Mouse (Mus musculus): ENCODE results near the gene Mea1. TPM values are rescaled to one million over a fixed set of nuclear protein-coding genes. Genes with fewer than 3 reads are reported as not detected.

Gene Mea1
- polyA plus RNA-seq, 1 experiment from 2014 or later, result 133 TPM

GRCm38 (mm10) chr17:46699245-46699644 lies 20.7 kb downstream of the Mea1 start:
- no peak overlapping the region for H3K27ac ChIP-seq
- H3K4me1 ChIP-seq (replicated peaks), result peaks cover 34% of the 10 kb centered on the region
- no peak overlapping the region for H3K4me3 ChIP-seq (replicated peaks)
- WGBS, result 43% methylated on average over 5 of the region's 5 CpGs
- no peaks in the 10 kb centered on the region for H3K9me3 ChIP-seq
- no peak overlapping the region for H3K4me2 ChIP-seq (replicated peaks)
- ATAC-seq, result peak; percentile 58; the same call in 1 of the 2 replicates
- no peaks in the 10 kb centered on the region for H3K27me3 ChIP-seq (replicated peaks)
- H3K36me3 ChIP-seq, result peaks cover 5% of the 10 kb centered on the region; the same call in 1 of the 2 replicates
- no peak overlapping the region for H3K9ac ChIP-seq

GRCm38 (mm10) chr17:46699912-46700311 lies 21.3 kb downstream of the Mea1 start:
- no peaks in the 10 kb centered on the region for H3K27me3 ChIP-seq (replicated peaks)
- H3K36me3 ChIP-seq, result peaks cover 5% of the 10 kb centered on the region; the same call in 1 of the 2 replicates
- no peaks in the 10 kb centered on the region for H3K9me3 ChIP-seq
- 80% methylated on average over 3 of the region's 3 CpGs for WGBS
- no peak for ATAC-seq
- H3K4me3 ChIP-seq (replicated peaks), result no peak overlapping the region
- H3K27ac ChIP-seq, result no peak overlapping the region
- H3K4me1 ChIP-seq (replicated peaks), result peaks cover 34% of the 10 kb centered on the region
- no peak overlapping the region for H3K4me2 ChIP-seq (replicated peaks)
- no peak overlapping the region for H3K9ac ChIP-seq

GRCm38 (mm10) chr17:46701489-46701888 lies 22.9 kb downstream of the Mea1 start:
- Histone ChIP-seq H3K9ac (0 out of 2 replicates have a peak overlapping the region, but pooled peaks have one; percentile 17), H3K4me1 (replicated peaks) (peaks cover 34% of the 10 kb centered on the region), H3K27me3 (replicated peaks) (no peaks in the 10 kb centered on the region), H3K4me2 (replicated peaks) (peak overlapping the region; percentile 24; the same call in 1 of the 2 replicates), H3K9me3 (no peaks in the 10 kb centered on the region), H3K4me3 (replicated peaks) (no peak overlapping the region), H3K36me3 (peaks cover 5% of the 10 kb centered on the region; the same call in 1 of the 2 replicates), H3K27ac (0 out of 2 replicates have a peak overlapping the region, but pooled peaks have one; percentile 40)
- WGBS, result 71% methylated on average over 12 of the region's 12 CpGs
- ATAC-seq, result no peak

GRCm38 (mm10) chr17:46702100-46702499 lies 23.5 kb downstream of the Mea1 start:
- H3K4me2 ChIP-seq (replicated peaks), result 0 out of 2 replicates have a peak overlapping the region, but pooled peaks have one; percentile 72
- H3K4me1 ChIP-seq (replicated peaks), result peaks cover 34% of the 10 kb centered on the region
- H3K27ac ChIP-seq, result no peak overlapping the region
- no peak overlapping the region for H3K9ac ChIP-seq
- no peaks in the 10 kb centered on the region for H3K27me3 ChIP-seq (replicated peaks)
- 84% methylated on average over 12 of the region's 12 CpGs for WGBS
- no peak for ATAC-seq
- peaks cover 5% of the 10 kb centered on the region; the same call in 1 of the 2 replicates for H3K36me3 ChIP-seq
- no peaks in the 10 kb centered on the region for H3K9me3 ChIP-seq
- H3K4me3 ChIP-seq (replicated peaks), result no peak overlapping the region

GRCm38 (mm10) chr17:46702506-46702905 lies 23.9 kb downstream of the Mea1 start:
- Histone ChIP-seq H3K9ac (0 out of 2 replicates have a peak overlapping the region, but pooled peaks have one; percentile 87), H3K4me2 (replicated peaks) (peak overlapping the region; percentile 72), H3K27me3 (replicated peaks) (no peaks in the 10 kb centered on the region), H3K4me3 (replicated peaks) (peak overlapping the region; percentile 90; the same call in 1 of the 2 replicates), H3K36me3 (peaks cover 5% of the 10 kb centered on the region; the same call in 1 of the 2 replicates), H3K27ac (no peak overlapping the region), H3K9me3 (no peaks in the 10 kb centered on the region), H3K4me1 (replicated peaks) (peaks cover 34% of the 10 kb centered on the region)
- no peak for ATAC-seq
- 89% methylated on average over 5 of the region's 5 CpGs for WGBS

GRCm38 (mm10) chr17:46703971-46704886 lies 25.6 kb downstream of the Mea1 start:
- H3K27ac ChIP-seq, result peak overlapping the region; percentile 96
- 3% methylated on average over 39 of the region's 41 CpGs for WGBS
- 0 out of 2 replicates have a peak, but pooled peaks cover 2% of the 10 kb centered on the region for H3K36me3 ChIP-seq
- peak overlapping the region; percentile 90 for H3K4me3 ChIP-seq (replicated peaks)
- H3K9ac ChIP-seq, result peak overlapping the region; percentile 87
- H3K27me3 ChIP-seq (replicated peaks), result no peaks in the 10 kb centered on the region
- peak overlapping the region; percentile 72 for H3K4me2 ChIP-seq (replicated peaks)
- peak; percentile 84 for ATAC-seq
- H3K9me3 ChIP-seq, result no peaks in the 10 kb centered on the region
- peaks cover 32% of the 10 kb centered on the region for H3K4me1 ChIP-seq (replicated peaks)

- under 1% methylated on average over 48 of the region's 48 CpGs for WGBS
- H3K4me3 ChIP-seq (replicated peaks), result peak within 1 kb of the TSS; percentile 90
These were observed 26.6 kb downstream of the Mea1 start, which contains the start of gene Ppp2r5d for GRCm38 (mm10) chr17:46704887-46705835. Gene Ppp2r5d (minus strand): TSS chr17:46705111.

GRCm38 (mm10) chr17:46706375-46707089 lies 27.9 kb downstream of the Mea1 start:
- no peak for ATAC-seq
- Histone ChIP-seq H3K4me1 (replicated peaks) (peaks cover 24% of the 10 kb centered on the region), H3K27ac (no peak overlapping the region), H3K9me3 (no peaks in the 10 kb centered on the region), H3K27me3 (replicated peaks) (no peaks in the 10 kb centered on the region), H3K36me3 (no peaks in the 10 kb centered on the region), H3K4me2 (replicated peaks) (no peak overlapping the region), H3K4me3 (replicated peaks) (no peak overlapping the region), H3K9ac (no peak overlapping the region)
- WGBS, result 92% methylated on average over 14 of the region's 14 CpGs

More at GRCm38 (mm10) chr17:46704887-46705835, 26.6 kb downstream of the Mea1 start, which contains the start of gene Ppp2r5d:
- H3K9me3 ChIP-seq, result no peaks in the 10 kb centered on the region
- peak within 1 kb of the TSS; percentile 96 for H3K27ac ChIP-seq
- peaks cover 32% of the 10 kb centered on the region for H3K4me1 ChIP-seq (replicated peaks)
- ATAC-seq, result peak; percentile 97
- H3K9ac ChIP-seq, result peak within 1 kb of the TSS; percentile 87
- no peaks in the 10 kb centered on the region for H3K27me3 ChIP-seq (replicated peaks)
- no peaks in the 10 kb centered on the region for H3K36me3 ChIP-seq
- H3K4me2 ChIP-seq (replicated peaks), result peak within 1 kb of the TSS; percentile 78

GRCm38 (mm10) chr17:46710959-46711597 lies 32.5 kb downstream of the Mea1 start, which contains the start of gene Pex6:
Gene Pex6 (plus strand): TSS chr17:46711463.
- Histone ChIP-seq H3K27ac (peak within 1 kb of the TSS; percentile 70), H3K9ac (peak within 1 kb of the TSS; percentile 89), H3K4me3 (replicated peaks) (peak within 1 kb of the TSS; percentile 99), H3K27me3 (replicated peaks) (no peaks in the 10 kb centered on the region), H3K4me2 (replicated peaks) (peak within 1 kb of the TSS; percentile 89), H3K36me3 (peaks cover 10% of the 10 kb centered on the region; the same call in 1 of the 2 replicates), H3K4me1 (replicated peaks) (peaks cover 13% of the 10 kb centered on the region), H3K9me3 (no peaks in the 10 kb centered on the region)
- WGBS, result 7% methylated on average over 36 of the region's 36 CpGs
- ATAC-seq, result peak; percentile 94

- Histone ChIP-seq H3K4me1 (replicated peaks) (peaks cover 13% of the 10 kb centered on the region), H3K4me3 (replicated peaks) (peak overlapping the region; percentile 99), H3K9me3 (no peaks in the 10 kb centered on the region), H3K9ac (peak overlapping the region; percentile 89), H3K36me3 (peaks cover 11% of the 10 kb centered on the region; the same call in 1 of the 2 replicates), H3K27me3 (replicated peaks) (no peaks in the 10 kb centered on the region), H3K27ac (peak overlapping the region; percentile 70), H3K4me2 (replicated peaks) (peak overlapping the region; percentile 89)
- WGBS, result under 1% methylated on average over 76 of the region's 76 CpGs
- ATAC-seq, result peak; percentile 64
These were observed 33.1 kb downstream of the Mea1 start for GRCm38 (mm10) chr17:46711612-46712271.

All from intestine, embryonic 15.5 days (tissue).